Mouse (Mus musculus) macrophage (primary cell): Measurements from ENCODE around the gene Rassf1. TPM values are rescaled to one million over a fixed set of nuclear protein-coding genes. Genes with fewer than 3 reads are reported as not detected.
"Not testable (repeated sequence)": the region's sequence is repeated elsewhere in the genome, so short reads cannot be mapped to it uniquely, and the experiment has no call there.

Experiments
- H3K27ac ChIP-seq: fragments of 350-480 bp; formaldehyde crosslinking; 2 replicates; pipeline ENCODE4 v1.9.0; 2021
- H3K36me3 ChIP-seq: fragments of 350-480 bp; formaldehyde crosslinking; 2 replicates; pipeline ENCODE4 v1.9.0; 2021; ENCODE audit errors: inconsistent target
- H3K4me3 ChIP-seq: fragments of 350-480 bp; formaldehyde crosslinking; 2 replicates; pipeline ENCODE4 v1.9.0; 2021; ENCODE audit errors: inconsistent target
- H3K79me2 ChIP-seq: fragments of 350-480 bp; formaldehyde crosslinking; 2 replicates; pipeline ENCODE4 v1.9.0; 2021; ENCODE audit errors: inconsistent target
- WGBS: methylation state at CpG from one replicate; pipeline ENCODE4 v1.1.7; 2026; ENCODE audit warnings: inconsistent platforms; ENCODE audit not compliant: missing documents; 5-methylcytosine and 5-hydroxymethylcytosine counted together
- polyA plus RNA-seq: library from polyadenylated mRNA; stranded (reverse); fragments of 250-400 nt; gene quantifications from 3 replicates; pipeline ENCODE4 v1.2.4, GENCODE M21; 2018; ENCODE audit warnings: inconsistent platforms

The Rassf1 gene
- polyA plus RNA-seq, 1 experiment from 2014 or later = 23.0 TPM

GRCm38 (mm10) chr9:107555701-107556100 lies 4.3 kb downstream of the Rassf1 start:
- peaks cover 38% of the 10 kb centered on the region for H3K36me3 ChIP-seq
- peaks cover 64% of the 10 kb centered on the region for H3K79me2 ChIP-seq
- peak overlapping the region; percentile 79 for H3K4me3 ChIP-seq
- WGBS = 25% methylated on average over 2 of the region's 2 CpGs
- peak overlapping the region; percentile 95 for H3K27ac ChIP-seq

DNA sequence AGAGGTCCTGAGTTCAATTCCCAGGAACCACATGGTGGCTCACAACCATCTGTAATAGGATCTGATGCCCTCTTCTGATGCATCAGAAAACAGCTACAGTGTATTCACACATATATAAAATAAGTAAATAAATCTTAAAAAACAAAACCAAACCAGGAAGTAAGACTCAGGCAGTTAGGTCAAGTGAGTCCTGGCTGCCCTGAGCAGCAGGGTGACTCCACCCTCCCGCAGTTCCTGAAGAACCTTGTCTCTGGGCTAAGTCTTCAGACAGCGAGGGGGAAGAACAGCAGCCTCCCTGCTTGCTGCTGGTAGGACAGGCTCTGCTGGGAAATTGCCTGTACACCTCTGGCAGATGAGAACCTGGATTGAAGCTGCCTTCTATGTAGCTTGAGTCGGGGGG lies 5.0 kb downstream of the Rassf1 start:
- 15% methylated on average over 3 of the region's 3 CpGs for WGBS
- H3K27ac ChIP-seq = peak overlapping the region; percentile 95
- peak overlapping the region; percentile 79 for H3K4me3 ChIP-seq
- peaks cover 64% of the 10 kb centered on the region for H3K79me2 ChIP-seq
- peaks cover 44% of the 10 kb centered on the region for H3K36me3 ChIP-seq

- Histone ChIP-seq H3K27ac (0 out of 2 replicates have a peak within 1 kb of the TSS, but pooled peaks have one; percentile 12), H3K4me3 (peak within 1 kb of the TSS; percentile 68), H3K36me3 (peaks cover 41% of the 10 kb centered on the region), H3K79me2 (peaks cover 34% of the 10 kb centered on the region)
- 0% methylated on average over 45 of the region's 46 CpGs for WGBS
These were observed 11.8 kb downstream of the Rassf1 start, which contains the start of gene Tusc2 for GRCm38 (mm10) chr9:107563029-107563581. Gene Tusc2, plus strand, starts transcription at chr9:107563255.

GRCm38 (mm10) chr9:107565556-107565955 lies 14.2 kb downstream of the Rassf1 start:
- 40% methylated on average over 4 of the region's 5 CpGs for WGBS
- not testable (repeated sequence) for H3K27ac ChIP-seq, H3K4me3 ChIP-seq
- Histone ChIP-seq H3K79me2 (peaks cover 23% of the 10 kb centered on the region; the same call in 1 of the 2 replicates), H3K36me3 (peaks cover 18% of the 10 kb centered on the region)

DNA sequence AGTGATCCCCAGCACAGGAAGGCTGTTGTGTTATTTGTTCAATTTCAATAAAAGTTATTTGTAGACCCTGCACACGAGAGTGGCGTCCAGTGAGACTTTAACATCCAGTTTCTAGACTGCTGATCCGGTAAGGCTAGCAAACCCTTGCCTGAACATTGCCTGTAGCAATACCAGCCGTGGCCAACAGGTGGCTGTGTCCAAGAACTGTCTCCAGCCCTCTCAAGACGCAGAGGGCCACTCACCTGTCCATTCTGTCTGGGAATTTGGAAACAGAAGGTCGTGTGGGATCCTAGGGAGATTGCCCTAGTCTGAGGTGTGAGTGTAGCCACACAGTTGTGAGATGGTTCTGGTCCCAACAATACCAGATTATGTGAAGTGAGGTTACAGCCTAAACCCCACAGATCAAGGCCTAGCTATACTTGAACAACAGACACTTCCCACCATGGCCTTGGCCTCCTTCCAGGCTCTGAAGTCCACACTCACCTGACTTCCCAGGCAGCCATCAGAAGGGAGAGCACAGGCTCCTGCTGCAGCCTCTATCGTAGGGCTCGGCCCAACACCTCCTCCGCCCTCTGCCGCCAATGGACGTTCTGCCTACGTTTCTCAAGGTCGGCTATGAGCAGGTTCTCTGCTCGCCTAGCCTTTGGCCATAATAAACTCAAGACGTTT lies 14.8 kb downstream of the Rassf1 start:
- Histone ChIP-seq H3K27ac (0 out of 2 replicates have a peak overlapping the region, but pooled peaks have one; percentile 8), H3K36me3 (peaks cover 12% of the 10 kb centered on the region), H3K79me2 (peaks cover 24% of the 10 kb centered on the region; the same call in 1 of the 2 replicates), H3K4me3 (no peak overlapping the region)
- 63% methylated on average over 15 of the region's 15 CpGs for WGBS

GRCm38 (mm10) chr9:107566855-107567254 lies 15.5 kb downstream of the Rassf1 start:
- H3K27ac ChIP-seq = 0 out of 2 replicates have a peak overlapping the region, but pooled peaks have one; percentile 8
- peaks cover 24% of the 10 kb centered on the region; the same call in 1 of the 2 replicates for H3K79me2 ChIP-seq
- no peak overlapping the region for H3K4me3 ChIP-seq
- WGBS = 62% methylated on average over 3 of the region's 3 CpGs
- H3K36me3 ChIP-seq = peaks cover 6% of the 10 kb centered on the region; the same call in 1 of the 2 replicates

- 71% methylated on average over 18 of the region's 18 CpGs for WGBS
- peaks cover 24% of the 10 kb centered on the region; the same call in 1 of the 2 replicates for H3K79me2 ChIP-seq
- peak within 1 kb of the TSS; percentile 91 for H3K27ac ChIP-seq
- H3K36me3 ChIP-seq = peaks cover 10% of the 10 kb centered on the region; the same call in 1 of the 2 replicates
- peak within 1 kb of the TSS; percentile 49 for H3K4me3 ChIP-seq
These were observed 16.5 kb downstream of the Rassf1 start, which contains the start of gene Hyal2 for GRCm38 (mm10) chr9:107567702-107568319. Gene Hyal2, plus strand, starts transcription at chr9:107567945.

DNA sequence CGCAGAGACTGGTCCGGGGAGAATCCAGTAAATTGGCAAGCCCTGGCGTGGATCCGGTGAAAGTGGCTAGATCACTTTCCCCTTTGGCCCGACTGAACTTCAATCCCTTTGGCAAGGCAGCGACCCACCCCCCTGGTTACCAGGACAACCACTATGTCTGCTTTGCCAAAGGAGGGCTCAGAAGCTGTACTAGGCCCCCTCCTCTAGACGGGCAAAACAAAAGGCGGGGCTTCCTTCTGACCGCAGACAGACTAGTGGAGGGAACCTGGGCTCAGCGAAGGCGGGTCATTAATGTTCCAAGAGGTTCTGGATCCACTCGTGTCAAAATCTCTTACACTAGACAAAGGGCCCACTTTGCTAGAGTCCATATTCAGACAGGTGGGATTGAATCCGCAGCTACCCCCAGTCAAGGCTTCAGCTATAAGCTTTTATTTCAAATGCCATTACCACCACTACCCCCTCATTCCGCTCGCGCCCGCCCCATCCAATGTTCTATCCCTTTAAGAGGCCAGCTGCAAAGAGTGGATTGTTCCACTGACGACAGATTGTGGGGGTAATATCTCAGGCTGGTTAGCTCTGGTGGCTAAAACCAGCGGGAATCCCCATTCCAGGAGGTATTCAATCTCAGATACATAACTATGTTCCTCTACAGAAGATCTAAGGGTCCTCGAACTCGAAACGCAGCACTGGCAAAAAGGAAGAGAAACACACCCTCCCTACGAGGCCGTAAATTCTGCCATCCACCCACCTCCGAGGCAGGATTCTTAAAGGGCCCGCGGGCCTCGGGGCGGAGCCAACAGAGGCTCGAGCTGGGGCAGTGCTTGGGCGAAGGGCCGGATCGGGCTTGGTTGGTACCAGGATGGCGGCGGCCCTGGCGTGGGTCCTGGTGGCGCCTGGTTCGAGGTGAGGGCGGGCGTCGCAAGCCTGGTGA lies 17.2 kb downstream of the Rassf1 start:
- Histone ChIP-seq H3K27ac (peak overlapping the region; percentile 91), H3K4me3 (peak overlapping the region; percentile 49), H3K36me3 (peaks cover 10% of the 10 kb centered on the region; the same call in 1 of the 2 replicates), H3K79me2 (peaks cover 21% of the 10 kb centered on the region; the same call in 1 of the 2 replicates)
- 4% methylated on average over 40 of the region's 41 CpGs for WGBS

- peak overlapping the region; percentile 91 for H3K27ac ChIP-seq
- H3K4me3 ChIP-seq = peak overlapping the region; percentile 49
- H3K36me3 ChIP-seq = peaks cover 10% of the 10 kb centered on the region; the same call in 1 of the 2 replicates
- under 1% methylated on average over 23 of the region's 23 CpGs for WGBS
- H3K79me2 ChIP-seq = peaks cover 14% of the 10 kb centered on the region; the same call in 1 of the 2 replicates
These were observed 17.9 kb downstream of the Rassf1 start for GRCm38 (mm10) chr9:107569270-107569669.

DNA sequence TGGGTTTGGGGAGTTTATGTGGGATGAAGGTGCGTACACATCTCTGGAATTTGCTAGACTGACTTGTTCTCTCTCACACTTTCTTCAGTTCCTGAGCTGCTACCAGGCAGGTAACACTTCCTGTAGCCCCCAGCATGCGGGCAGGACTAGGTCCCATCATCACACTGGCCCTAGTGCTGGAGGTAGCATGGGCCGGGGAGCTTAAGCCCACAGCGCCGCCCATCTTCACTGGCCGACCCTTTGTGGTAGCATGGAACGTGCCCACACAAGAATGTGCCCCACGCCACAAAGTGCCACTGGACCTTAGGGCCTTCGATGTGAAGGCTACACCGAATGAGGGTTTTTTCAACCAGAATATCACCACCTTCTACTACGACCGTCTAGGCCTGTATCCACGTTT lies 18.7 kb downstream of the Rassf1 start:
- Histone ChIP-seq H3K27ac (peak overlapping the region; percentile 91; the same call in 1 of the 2 replicates), H3K79me2 (peaks cover 11% of the 10 kb centered on the region; the same call in 1 of the 2 replicates), H3K36me3 (peaks cover 10% of the 10 kb centered on the region; the same call in 1 of the 2 replicates), H3K4me3 (peak overlapping the region; percentile 49)
- 86% methylated on average over 13 of the region's 13 CpGs for WGBS

DNA sequence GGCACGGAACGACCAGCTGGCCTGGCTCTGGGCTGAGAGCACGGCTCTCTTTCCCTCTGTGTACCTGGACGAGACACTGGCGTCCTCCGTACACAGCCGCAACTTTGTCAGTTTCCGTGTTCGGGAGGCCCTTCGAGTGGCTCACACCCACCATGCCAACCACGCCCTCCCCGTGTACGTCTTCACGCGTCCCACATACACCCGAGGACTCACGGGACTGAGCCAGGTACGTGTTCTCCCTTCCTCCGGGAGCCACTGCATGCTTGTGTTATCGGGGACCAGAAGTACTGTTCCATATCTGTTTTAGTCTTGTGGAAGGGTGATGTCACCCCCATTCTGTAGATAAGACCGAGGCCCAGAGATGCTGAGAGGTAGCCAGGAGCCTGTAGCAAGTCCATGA lies 19.5 kb downstream of the Rassf1 start:
- no peak overlapping the region for H3K27ac ChIP-seq

GRCm38 (mm10) chr9:107571534-107572326 lies 20.4 kb downstream of the Rassf1 start:
- Histone ChIP-seq H3K79me2 (peaks cover 11% of the 10 kb centered on the region; the same call in 1 of the 2 replicates), H3K36me3 (peaks cover 10% of the 10 kb centered on the region; the same call in 1 of the 2 replicates), H3K27ac (no peak overlapping the region), H3K4me3 (no peak overlapping the region)
- whole genome bisulfite sequencing = 95% methylated on average over 22 of the region's 22 CpGs

More for the DNA sequence above, 19.5 kb downstream of the Rassf1 start:
- peaks cover 10% of the 10 kb centered on the region; the same call in 1 of the 2 replicates for H3K36me3 ChIP-seq
- H3K79me2 ChIP-seq = peaks cover 11% of the 10 kb centered on the region; the same call in 1 of the 2 replicates
- 96% methylated on average over 20 of the region's 21 CpGs for WGBS
- no peak overlapping the region for H3K4me3 ChIP-seq

GRCm38 (mm10) chr9:107572327-107572662 lies 20.9 kb downstream of the Rassf1 start:
- Histone ChIP-seq H3K36me3 (peaks cover 10% of the 10 kb centered on the region; the same call in 1 of the 2 replicates), H3K27ac (no peak overlapping the region), H3K79me2 (peaks cover 16% of the 10 kb centered on the region), H3K4me3 (no peak overlapping the region)
- 92% methylated on average over 2 of the region's 2 CpGs for WGBS
